Mouse (Mus musculus) bone marrow, adult 2 months (tissue): Measurements from ENCODE around the gene Kcnk1. TPM values are rescaled to one million over a fixed set of nuclear protein-coding genes. Genes with fewer than 3 reads are reported as not detected.

Experiments
- H3K27ac ChIP-seq: fragments of 200-500 bp; 2 replicates; pipeline ENCODE4 v1.5.1; 2012; ENCODE audit warnings: low read depth, mild to moderate bottlenecking, control low read depth, inconsistent platforms, low read length; ENCODE audit not compliant: control insufficient read depth, poor library complexity, insufficient read depth
- H3K4me1 ChIP-seq: fragments of 200-500 bp; 2 replicates; pipeline ENCODE4 v1.6.1; 2011; ENCODE audit warnings: low read length; ENCODE audit not compliant: control insufficient read depth, insufficient read depth
- H3K4me3 ChIP-seq: fragments of 200-500 bp; replicated peaks from 2 replicates; pipeline ENCODE3; 2011; ENCODE audit warnings: mild to moderate bottlenecking, low read depth, low read length, control low read depth; ENCODE audit not compliant: control insufficient read depth
- CTCF ChIP-seq: fragments of 200-500 bp; IDR thresholded peaks from 2 replicates; pipeline ENCODE4 v1.5.1; 2011; ENCODE audit warnings: low read length, control low read depth; ENCODE audit not compliant: control insufficient read depth, insufficient read depth
- POLR2A ChIP-seq: fragments of 200-500 bp; IDR thresholded peaks from 2 replicates; pipeline ENCODE4 v1.6.1; 2011; ENCODE audit warnings: low read depth, mild to moderate bottlenecking, control low read depth, low read length, borderline replicate concordance; ENCODE audit not compliant: control insufficient read depth
- WGBS: fragments of 180-500 bp; shearing (Covaris S2); methylation state at CpG from one replicate; pipeline ENCODE4 v1.1.7; 2018; 5-methylcytosine and 5-hydroxymethylcytosine counted together
- polyA plus RNA-seq: library from polyadenylated mRNA; stranded (reverse); fragments of >200 nt; gene quantifications from 2 replicates; pipeline ENCODE4 v1.2.4, GENCODE M21; 2011; ENCODE audit warnings: low replicate concordance; ENCODE audit not compliant: missing spikeins, insufficient read depth, insufficient read length

Kcnk1 gene
- polyA plus RNA-seq, 1 experiment = not detected

- no peak overlapping the region for H3K4me3 ChIP-seq
- no peak overlapping the region for H3K27ac ChIP-seq
- TF ChIP-seq CTCF = no peak
- TF ChIP-seq POLR2A = no peak
- 58% methylated on average over 1 of the region's 1 CpGs for WGBS
- peaks cover 2% of the 10 kb centered on the region for H3K4me1 ChIP-seq
Observed at GRCm38 (mm10) chr8:126074111-126074510, 79.1 kb downstream of the Kcnk1 start.

GRCm38 (mm10) chr8:126075400-126075799, 80.4 kb downstream of the Kcnk1 start:
- Histone ChIP-seq H3K27ac (no peak overlapping the region), H3K4me3 (no peak overlapping the region), H3K4me1 (peaks cover 2% of the 10 kb centered on the region)
- WGBS = 12% methylated on average over 10 of the region's 10 CpGs
- no peak for TF ChIP-seq POLR2A
- peak; percentile 86 for TF ChIP-seq CTCF

Other genes with a start within 250 kb of the Kcnk1 start
- gene Pcnx2, start 96.9 kb upstream of the Kcnk1 start, polyA plus RNA-seq = not detected in 2 replicates
- not detected in 2 replicates for gene Map3k21, start 84.7 kb upstream of the Kcnk1 start, polyA plus RNA-seq